Mouse (Mus musculus) 416B (cell line): ENCODE measurements around the gene Carns1.
A peak's percentile ranks its signal among the peaks of the same experiment; 100 is the strongest.

Experiments
- DNase-seq: peaks from one replicate; pipeline ENCODE4 v3.0.0; 2011; ENCODE audit warnings: low read depth

The Carns1 gene

DNA sequence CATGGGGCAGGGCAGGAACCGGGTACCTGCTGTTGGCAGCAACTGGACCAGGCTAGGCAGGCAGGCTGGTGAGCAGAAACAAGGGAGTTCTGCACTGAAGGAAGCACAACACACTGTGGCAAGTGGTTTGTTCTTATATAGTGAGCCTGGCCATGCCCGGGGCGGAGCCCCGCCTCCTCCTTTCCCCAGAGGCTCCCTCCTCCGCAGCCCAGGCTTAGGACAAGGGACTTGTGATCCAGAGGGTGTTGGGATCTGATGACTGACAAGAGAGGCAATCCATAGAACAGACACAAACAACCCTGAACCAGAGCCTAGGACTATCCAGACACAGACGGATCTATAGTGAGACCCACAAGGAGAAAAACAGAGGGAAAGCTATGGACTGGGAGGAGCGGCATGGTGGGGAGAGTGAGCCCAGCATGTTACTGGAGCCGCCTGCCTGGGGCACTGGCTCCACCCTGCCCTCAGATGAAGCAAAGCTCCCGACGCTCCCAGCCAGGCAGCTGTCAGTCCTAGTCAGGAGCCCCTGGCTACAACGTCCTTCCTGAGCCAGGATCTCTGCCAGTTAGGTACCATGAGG is at the start of gene Carns1:
Gene Carns1, minus strand, starts transcription at position 112 of the 580 bp plus-strand sequence.
- DNase-seq: no peak

DNA sequence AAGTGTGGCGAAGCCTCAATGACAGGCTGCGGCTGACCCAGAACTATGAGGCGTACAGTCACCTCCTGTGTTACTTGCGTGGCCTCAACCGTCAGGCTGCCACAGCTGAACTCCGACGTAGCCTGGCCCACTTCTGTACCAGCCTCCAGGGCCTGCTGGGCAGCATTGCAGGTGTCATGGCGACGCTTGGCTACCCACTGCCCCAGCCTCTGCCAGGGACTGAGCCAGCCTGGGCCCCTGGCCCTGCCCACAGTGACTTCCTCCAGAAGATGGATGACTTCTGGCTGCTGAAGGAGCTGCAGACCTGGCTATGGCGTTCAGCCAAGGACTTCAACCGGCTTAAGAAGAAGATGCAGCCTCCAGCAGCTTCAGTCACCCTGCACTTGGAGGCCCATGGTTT is 46.9 kb upstream of the Carns1 start:
- DNase-seq: peak; percentile 65

DNA sequence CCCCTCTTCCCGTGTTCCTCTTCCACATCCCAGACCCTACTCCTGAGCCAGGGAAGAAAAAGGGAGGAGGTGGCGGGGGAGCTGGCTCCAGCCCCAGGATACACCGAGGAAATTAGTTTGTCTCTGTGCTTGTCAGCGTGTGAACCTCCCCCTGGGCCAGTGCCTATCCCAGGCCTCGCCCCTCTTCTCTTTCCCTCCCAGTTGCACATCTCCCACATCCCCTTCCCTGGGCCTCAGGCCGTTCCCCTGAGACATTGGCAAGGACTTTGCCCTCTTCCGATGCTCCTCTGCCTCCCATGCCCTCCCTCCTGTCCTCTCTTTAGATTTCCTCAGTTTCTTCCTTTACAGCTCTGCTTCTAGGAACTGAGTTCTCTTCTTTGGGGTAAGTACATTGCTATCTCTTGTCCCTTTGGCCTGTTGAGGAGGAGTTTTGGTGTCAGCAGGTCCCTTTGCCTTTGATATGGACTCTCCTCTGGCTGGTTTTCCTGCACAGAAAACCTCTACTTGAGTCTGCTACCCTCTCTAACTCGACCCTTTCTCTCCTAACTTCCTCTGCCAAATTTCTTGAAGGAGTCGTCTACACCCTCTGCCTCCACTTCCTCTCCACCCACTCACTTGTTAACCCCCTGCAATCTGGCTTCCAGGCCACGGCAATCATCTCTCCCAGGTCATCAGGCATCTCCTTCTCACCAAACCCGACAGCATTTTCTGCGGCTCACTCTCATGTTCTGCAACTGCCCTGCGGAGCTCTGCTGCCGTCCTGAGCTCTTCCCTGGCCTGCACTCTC is 45.9 kb upstream of the Carns1 start:
- DNase-seq: no peak

DNA sequence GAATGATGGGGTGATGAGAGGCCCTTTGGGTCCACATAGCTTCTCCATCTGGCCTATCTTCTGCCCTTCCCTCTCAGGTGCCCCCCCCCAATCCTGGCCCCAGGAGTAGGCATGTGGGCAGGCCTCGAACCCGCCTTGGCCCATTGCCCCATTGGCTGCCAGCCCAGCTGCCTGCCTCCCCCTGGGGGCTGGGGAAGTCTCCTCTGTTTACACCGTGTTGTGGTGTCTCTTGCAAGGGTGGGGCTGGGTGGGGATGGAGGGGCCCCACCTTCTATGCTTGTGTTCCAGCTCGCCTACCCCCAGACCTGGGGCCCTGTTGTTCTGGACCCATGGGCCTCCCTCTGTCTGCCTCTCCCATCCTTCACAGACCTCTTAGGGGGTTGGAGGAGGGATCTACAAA is 45.1 kb upstream of the Carns1 start:
- DNase-seq: no peak

DNA sequence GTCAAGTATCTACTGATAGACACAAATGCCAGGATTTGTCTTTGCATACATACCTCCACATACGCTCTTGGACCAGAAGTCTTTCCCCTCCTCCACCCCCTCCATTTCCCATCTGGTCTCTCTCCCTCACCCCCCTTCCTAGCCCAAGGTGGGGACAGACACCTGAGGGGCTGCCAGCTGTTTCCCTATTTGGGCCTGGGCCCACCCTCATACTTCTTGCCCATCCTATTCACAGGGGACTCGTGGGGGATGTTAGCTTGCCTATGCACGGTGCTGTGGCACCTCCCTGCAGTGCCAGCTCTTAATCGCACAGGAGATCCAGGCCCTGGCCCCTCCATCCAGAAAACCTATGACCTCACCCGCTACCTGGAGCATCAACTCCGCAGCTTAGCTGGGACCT is 44.7 kb upstream of the Carns1 start:
- no peak for DNase-seq

DNA sequence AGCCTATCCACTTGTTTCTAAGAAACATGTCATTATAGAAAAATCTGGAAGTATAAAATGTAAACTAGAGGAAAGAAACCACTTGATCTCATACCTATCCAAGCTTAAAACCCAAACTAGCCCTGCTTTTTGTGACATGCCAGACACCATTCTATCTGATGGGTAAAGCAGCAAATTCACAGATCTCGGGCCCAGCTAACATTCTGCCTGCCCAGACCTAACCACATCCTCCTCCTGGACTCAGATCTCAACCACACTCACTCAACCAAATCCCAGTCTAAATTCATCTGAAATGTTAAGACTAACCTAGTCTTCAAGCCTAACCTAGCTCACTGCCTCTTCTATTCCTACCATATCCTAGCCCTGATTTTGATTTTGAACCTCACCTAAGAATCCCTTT is 43.5 kb upstream of the Carns1 start:
- DNase-seq: peak; percentile 58

DNA sequence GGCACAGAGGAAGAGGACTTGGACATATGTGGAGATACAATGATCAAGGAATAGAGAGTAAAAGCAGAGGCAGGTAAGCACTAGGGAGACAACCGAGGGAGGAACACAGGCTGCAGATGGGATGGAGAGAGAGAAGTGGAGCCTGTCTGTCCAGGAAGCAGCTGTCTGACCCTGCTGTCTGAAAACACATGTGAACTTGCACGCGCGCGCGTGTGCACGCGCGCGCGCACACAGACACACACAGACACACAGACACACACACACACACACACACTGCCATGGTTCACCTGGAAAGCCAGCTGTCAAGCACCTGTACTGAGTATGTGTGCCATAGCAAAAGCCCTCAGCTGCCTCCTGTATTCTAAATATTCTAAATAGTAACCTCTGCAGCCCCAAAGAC is 43.0 kb upstream of the Carns1 start:
- DNase-seq: no peak

DNA sequence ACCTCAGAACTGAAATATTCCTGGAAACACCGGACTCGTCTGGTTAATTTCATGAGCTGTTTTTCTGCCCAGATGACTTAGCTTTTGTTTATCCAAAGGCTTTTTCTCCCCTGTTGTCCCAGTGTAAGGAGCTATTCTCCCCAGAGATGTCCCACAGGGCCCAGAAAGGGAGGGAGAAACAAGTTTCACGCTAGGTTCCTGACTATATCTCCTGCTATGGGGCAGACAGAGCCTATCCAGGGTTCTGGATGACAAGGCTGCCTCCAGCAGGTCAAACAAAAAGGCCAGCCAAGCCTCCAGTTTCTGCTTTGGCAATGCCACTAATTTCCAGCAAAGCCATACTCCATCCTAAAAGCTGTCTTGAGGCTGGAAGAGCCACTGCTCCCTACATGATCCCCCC is 42.6 kb upstream of the Carns1 start:
- DNase-seq: no peak

DNA sequence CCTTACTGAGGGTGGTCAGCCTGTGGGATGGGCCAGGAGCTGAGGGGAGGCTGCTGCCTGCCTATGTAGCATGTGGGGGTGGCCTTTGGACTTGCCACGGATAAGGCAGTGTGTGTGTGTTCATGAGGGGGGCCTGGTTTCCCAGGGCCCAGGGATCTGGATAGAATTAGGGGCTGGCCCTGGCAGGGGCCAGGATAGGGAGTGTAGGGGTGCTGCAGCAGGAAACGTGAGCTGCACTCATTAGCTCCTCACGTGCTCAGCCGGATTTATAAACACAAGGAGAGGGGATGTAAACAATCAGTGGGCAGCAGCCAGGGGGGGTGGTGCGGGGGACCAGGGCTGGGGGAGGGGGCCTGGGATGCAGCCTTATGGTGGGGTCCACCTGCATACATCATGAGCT is 41.9 kb upstream of the Carns1 start:
- DNase-seq: no peak

DNA sequence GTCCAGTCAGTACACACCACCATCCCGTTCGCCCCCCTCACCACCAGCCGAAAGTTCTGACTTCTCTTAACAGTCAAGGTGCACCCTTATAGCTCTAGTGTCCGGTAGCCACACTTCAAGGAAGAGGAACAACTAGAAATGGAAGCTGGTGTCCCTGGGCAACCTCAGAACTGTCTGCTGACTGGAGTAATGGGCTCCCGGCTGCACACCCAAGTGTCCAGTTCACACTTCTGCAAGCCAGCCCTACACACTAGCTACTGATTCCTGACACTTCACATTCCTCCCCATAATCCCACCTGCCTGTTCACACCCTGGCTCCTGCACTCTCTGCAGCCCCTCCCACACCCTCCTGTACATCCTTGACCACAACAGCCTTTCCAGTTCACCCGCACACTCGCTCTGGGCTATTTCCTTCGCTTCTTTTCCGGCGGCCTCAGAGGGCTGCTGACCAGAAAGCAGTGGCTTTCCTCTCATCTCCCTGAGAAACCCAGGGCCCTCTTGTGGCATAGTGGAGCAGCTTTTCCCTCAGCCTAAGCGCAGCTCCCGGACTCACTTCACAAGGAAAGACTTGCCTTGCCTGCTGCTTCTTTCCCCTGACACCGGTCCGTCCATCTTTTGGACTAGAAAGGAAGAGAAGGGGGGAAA is 40.9 kb upstream of the Carns1 start:
- DNase-seq: peak; percentile 40

DNA sequence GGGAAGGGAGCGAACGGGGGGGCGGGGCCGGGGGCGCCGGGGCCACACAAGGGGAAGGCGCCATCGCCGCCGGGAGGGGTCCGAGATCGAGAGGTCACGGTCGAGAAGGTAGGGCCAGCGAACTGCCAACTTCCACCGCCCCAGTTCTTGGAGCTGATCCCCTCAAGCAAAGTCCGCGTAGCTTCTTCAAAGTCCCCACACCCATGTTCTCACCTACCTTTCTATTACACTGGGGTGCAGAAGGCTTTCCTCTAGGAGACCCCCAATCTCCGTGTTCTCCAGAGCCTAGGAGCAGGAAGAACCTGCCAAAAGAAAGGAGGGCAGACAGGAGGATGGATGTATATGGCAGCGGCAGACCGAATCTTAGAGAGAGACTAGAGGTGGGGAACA is 40.2 kb upstream of the Carns1 start:
- DNase-seq: no peak

DNA sequence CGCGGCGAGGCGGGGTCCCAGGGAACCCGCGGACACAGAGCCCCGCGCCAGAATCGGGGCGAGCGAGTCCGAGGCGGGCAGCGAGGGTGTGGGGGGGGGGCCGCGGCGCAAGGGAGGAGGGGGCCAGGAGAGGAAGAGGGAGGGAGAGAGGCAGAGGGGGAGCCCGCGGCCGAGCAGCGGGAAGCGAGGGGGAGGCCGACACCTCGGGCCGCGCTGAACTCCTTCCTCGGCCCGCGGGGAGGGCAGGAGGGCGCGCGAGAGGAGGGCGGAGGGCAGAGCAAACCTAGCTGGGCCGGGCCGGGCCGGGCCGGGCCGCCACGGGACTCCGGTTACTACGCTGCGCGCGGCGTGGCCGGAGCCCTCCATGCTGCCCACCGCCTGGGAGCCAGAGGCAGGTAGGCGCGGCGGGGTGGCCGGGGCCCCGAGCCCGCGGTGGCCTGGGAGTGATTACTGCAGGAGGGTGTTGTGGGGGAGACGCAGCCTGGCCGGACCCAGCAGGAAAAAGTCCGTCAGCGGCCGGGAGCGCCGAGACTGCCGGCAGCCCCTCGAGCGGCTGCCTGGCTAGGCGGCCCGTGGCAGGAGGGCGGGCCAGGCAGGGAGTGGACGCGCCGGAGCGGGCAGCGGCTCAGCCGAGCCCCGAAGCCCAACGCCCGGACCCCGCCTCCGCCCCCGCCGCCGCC is 39.6 kb upstream of the Carns1 start:
- no peak for DNase-seq

DNA sequence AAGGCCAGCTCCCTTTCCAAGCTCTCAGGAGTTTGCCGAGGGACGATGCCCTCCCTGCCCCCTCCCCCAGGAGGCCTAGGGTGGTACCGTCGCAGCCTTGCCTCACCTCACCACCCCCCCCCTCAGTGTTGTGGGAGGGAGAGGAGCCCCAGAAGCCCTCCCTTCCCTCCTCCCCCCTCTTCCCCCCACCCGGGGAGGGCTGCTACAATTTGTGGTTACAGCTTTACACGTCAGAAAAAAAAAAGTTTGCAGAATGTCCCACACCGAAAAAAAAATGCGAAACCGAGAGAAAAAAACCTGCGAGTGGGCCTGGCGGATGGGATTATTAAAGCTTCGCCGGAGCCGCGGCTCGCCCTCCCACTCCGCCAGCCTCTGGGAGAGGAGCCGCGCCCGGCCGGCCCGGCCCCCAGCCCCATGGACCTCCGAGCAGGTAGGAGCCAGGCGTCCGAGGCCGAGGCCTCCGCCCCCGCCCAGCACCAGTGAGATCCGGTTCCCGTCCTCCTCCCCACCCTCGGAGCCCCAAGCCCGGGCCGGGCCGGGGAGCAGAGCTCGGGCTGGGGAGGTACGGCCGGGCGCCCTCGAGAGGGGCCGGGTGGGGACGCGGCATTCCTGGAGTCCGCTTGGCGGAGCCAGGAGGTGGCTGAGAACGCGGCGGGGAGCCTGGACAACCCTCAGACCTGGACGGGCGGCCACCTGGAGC is 38.9 kb upstream of the Carns1 start, which contains the start of the genes Clcf1 and AC109138.7:
Gene Clcf1, plus strand, starts transcription at position 168 of the 700 bp plus-strand sequence.
Gene AC109138.7, plus strand, starts transcription at position 287 of the 700 bp plus-strand sequence.
- DNase-seq: peak; percentile 62

DNA sequence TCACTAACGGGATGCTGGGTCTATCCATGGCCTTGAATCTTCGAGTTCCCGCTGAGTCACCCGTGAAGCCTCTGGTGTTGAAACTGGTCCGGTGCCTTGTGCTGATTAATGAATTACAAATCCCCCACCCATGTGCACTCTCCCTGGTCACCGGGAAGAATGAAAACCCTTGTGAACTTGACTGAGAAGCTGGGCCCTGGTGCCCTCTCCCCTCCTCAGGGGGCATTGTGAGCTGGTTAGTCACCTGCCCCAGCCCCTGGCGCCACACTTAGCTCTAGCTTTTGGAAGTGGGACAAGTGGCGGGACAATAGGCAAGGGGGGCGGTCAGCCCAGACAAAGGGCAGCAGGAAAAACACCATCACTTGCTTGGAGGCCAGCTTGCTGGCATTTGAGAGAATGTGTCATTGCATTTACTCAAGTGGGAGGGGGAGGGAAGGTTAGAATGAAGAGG is 38.3 kb upstream of the Carns1 start:
- peak; percentile 89 for DNase-seq

DNA sequence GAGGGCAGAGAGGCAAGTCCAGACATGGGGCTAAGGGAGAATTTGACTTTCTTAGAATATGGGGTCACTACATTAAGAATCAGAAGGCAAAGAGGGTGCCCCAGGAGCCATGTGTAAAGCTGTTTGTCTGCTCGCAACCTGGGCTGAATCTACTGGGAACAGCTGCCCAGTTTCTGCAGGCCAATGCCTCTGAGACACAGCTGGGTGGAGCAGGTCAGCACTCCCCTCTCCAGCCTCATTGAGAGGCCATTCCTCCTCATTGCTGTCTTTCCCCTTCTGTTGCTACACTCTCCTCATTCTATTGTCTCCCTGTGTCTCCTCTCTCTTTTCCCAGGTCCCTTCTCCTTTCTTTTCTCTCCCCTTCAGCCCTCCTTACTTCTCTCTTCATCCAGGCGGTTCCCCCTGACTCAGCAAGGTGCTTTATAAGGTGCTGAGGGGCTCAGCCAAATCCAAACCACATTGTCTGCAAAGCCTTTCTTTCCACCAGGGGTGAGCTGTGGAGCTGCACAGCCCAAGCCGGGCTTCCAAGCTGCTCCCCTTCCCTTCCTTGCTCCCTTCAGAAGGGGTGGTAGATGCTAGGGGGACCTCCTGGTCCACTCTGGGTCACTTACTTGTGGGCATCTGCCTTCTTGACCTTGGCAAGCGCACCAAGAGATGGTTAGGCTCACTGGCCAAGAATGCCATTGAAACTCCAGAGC is 36.8 kb upstream of the Carns1 start:
- DNase-seq: no peak

DNA sequence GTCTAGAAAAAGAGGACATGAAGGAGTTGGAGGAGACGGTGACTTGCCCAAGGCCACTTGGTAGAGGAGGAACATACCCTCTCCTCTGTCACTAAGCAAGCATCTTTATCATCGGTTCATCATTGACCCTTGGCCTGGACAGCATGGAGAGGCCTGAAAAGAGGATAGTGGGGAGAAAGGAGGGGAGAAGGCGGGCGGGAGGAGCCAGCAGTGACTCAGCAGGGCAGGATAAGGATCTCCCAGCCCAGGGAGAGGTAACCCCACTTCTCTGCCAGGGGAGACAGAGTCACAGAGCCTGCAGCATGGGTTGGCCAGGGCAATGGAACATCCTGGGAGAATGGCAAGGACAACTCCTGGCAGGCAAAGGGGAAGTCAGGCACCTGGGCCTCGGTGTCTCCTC is 33.3 kb upstream of the Carns1 start:
- DNase-seq: no peak

DNA sequence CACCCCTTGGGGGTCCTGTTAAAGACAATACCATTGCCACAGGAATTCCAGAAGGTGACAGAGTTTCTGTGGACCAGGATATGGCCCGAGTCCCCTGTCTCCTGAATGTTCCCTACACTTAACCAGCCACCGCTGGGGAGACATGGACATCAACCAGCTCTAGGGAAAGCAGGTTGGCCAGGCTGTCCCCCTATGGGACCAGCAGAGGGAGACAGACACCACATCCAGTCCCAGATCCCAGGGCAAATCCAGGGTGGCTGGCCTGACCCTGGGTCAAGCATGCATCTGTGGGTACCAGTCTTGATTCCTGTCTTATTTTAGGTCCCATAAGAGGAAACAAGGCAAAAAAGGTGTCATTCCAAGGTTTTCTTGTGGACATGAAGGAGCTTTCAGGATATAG is 31.7 kb upstream of the Carns1 start:
- peak; percentile 79 for DNase-seq

DNA sequence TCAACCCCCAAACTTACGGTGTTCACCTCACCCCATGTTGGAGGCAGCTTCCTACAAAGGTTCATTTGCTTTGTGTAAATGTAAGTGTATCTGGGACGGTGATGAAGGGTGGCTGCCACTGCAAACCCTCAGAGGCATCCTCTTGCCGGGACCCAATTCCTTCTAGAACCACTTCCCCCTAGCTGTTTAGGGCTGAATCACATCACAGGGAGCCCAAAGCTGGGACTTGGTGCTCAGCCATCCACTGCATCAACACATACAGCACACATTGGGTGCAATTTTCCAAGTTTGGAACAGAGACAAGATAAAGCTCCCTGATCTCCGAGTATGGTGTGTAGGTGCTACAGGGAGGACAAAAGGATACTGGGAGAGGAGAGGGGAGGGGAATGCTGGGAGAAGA is 29.6 kb upstream of the Carns1 start:
- no peak for DNase-seq

DNA sequence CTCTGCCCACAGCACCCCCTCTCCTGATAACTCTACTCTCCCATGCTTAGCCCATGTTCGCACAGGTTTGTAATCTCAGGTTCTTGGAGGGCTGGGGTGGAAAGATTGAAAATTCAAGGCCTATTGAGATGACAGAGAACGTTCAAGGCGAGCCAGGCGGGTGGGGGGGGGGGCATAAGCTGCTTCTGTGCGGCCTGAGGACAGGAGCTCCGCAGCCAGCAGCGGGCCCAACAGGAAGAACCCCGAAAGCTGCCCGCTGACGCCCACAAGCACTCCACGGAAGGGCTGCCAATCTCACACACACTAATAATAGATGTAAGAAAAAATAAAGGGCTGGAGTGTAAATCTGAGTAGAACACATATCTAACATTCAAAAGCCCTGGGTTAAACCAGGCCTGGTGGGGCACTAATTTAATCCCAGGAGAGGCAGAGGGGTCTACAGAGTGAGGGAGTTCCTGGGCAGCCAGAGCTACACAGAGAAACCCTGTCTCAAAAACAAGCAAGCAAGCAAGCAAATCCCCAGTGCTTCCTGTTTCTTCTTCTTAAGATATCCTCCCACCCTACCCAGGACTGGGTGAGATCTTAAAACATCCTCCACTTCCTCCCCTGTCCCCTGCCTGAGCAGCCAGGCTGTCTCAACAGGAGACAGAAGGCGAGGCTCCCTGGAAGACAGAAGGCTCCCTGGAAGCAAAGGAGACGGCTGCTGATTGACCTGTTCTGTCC is 28.5 kb upstream of the Carns1 start:
- no peak for DNase-seq

DNA sequence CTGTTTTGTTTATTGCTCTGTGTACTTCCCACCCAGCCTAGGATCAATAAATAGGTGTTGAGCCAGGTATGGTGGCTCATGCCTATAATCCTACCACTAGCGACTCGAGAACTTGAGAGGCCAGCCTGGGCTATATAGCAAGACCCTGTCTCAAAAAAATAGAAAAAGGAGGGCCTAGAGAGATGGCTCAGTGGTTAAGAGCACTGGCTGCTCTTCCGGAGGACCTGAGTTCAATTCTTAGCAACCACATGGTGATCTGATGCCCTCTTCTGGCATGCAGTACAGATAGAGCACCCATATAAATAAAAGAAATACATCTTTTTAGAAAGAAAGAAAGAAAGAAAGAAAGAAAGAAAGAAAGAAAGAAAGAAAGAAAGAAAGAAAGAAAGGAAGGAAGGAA is 27.9 kb upstream of the Carns1 start:
- DNase-seq: peak; percentile 76

DNA sequence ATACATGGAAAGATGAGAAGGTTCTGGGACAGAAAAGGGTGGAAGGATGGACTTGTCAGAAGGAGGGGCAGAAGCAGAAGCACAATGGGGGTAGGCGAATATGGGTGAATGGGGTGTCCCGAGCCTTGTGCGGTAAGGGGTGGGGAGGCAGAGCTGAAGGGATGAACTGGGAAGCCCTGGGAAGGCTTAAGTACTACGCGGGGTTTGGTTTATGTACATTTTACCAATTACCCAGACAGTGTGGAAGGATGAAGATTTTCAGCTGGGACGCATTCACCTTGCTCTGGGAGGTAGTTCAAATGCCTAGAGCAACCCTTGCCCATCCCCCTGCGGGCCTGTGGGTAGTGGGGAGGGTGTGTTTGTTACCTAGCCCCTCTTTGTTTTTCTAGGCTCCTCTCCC is 26.9 kb upstream of the Carns1 start:
- no peak for DNase-seq
